Mouse (Mus musculus): ENCODE data around the gene Scnn1b. TPM values are rescaled to one million over a fixed set of nuclear protein-coding genes. Genes with fewer than 3 reads are reported as not detected.

Gene Scnn1b
- polyA plus RNA-seq, 2 experiments from 2014 or later, result not detected

Other genes starting within 250 kb of the Scnn1b start
- 1 to 10 TPM; 1.7 to 3.5 TPM for gene Usp31, start 157.8 kb upstream of the Scnn1b start, polyA plus RNA-seq (2017; shearing (Covaris generic))
- not detected for gene Scnn1g, start 130.6 kb upstream of the Scnn1b start, polyA plus RNA-seq (2017; shearing (Covaris generic))
- gene Cog7, start 116.7 kb downstream of the Scnn1b start, polyA plus RNA-seq (2017; shearing (Covaris generic)), result 10 to 100 TPM in 1 of 2 experiments, 1 to 10 TPM in 1; 8.3 to 10.3 TPM
- gene Gga2, start 156.2 kb downstream of the Scnn1b start, polyA plus RNA-seq (2017; shearing (Covaris generic)), result 1 to 10 TPM in 1 of 2 experiments, under 1 TPM in 1; 0.83 to 2.4 TPM
- gene Ubfd1, start 202.1 kb downstream of the Scnn1b start, polyA plus RNA-seq (2017; shearing (Covaris generic)), result 10 to 100 TPM; 10.1 to 12.7 TPM
- gene Ears2, start 202.2 kb downstream of the Scnn1b start, polyA plus RNA-seq (2017; shearing (Covaris generic)), result 1 to 10 TPM; 3.8 to 4.7 TPM
- gene Ndufab1, start 236.8 kb downstream of the Scnn1b start, polyA plus RNA-seq (2017; shearing (Covaris generic)), result 100 to 1,000 TPM; 148 to 236 TPM